Mouse (Mus musculus) left cerebral cortex, adult 2 months (tissue): ENCODE measurements around the gene Iqcn. TPM values are rescaled to one million over a fixed set of nuclear protein-coding genes. Genes with fewer than 3 reads are reported as not detected.

Experiments
- DNase-seq, 2 experiments: peaks; one replicate each; pipeline ENCODE4 v3.0.0; 2021 to 2022; ENCODE audit warnings: low spot score in 2 of 2, mixed read lengths in 1 of 2; ENCODE audit errors: extremely low spot score in 1 of 2
- H3K27ac ChIP-seq: fragments of 200-600 bp; 2 replicates; pipeline ENCODE4 v1.8.1; 2022
- H3K4me3 ChIP-seq: fragments of 200-600 bp; 2 replicates; pipeline ENCODE4 v1.8.1; 2022
- CTCF ChIP-seq: fragments of 200-600 bp; IDR thresholded peaks from 2 replicates; pipeline ENCODE4 v1.8.1; 2022; ENCODE audit warnings: antibody characterized with exemption, mild to moderate bottlenecking, moderate library complexity
- intact Hi-C: fragments of 180-260 bp; cut with DNase I; formaldehyde crosslinking; loops from one replicate; pipeline ENCODE4 v1.15.1; 2025
- total RNA-seq, 2 experiments: library from RNA; stranded (reverse); gene quantifications; 2 replicates each; pipeline ENCODE4 v1.2.3; 2021

Iqcn gene
- total RNA-seq, 2 experiments from 2014 or later = 0.16 to 0.21 TPM

DNA sequence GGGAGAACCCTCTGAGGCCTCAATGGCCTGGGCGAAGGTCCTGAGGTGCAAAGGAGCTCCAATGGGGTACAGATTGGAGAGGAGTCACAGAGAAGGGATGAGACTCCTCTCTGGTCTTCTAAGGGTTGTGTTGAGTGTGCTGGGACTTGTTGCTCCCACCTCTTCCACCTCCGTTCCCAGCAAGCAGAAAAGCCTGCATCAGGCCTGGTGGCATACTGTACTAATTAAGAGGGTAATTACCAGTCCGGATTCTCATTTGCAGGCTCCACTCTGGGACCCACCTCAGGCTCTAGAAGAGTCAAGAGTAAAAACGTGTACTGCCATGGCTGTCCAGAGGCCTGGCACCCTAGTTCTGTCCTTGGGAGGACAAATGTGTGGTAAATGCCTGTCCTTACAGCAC is 6.3 kb upstream of the Iqcn start:
- intact Hi-C loops = no loop called here
- no peak for DNase-seq
- Histone ChIP-seq H3K4me3 (no peak overlapping the region), H3K27ac (peak overlapping the region; percentile 69)
- no peak for TF ChIP-seq CTCF

DNA sequence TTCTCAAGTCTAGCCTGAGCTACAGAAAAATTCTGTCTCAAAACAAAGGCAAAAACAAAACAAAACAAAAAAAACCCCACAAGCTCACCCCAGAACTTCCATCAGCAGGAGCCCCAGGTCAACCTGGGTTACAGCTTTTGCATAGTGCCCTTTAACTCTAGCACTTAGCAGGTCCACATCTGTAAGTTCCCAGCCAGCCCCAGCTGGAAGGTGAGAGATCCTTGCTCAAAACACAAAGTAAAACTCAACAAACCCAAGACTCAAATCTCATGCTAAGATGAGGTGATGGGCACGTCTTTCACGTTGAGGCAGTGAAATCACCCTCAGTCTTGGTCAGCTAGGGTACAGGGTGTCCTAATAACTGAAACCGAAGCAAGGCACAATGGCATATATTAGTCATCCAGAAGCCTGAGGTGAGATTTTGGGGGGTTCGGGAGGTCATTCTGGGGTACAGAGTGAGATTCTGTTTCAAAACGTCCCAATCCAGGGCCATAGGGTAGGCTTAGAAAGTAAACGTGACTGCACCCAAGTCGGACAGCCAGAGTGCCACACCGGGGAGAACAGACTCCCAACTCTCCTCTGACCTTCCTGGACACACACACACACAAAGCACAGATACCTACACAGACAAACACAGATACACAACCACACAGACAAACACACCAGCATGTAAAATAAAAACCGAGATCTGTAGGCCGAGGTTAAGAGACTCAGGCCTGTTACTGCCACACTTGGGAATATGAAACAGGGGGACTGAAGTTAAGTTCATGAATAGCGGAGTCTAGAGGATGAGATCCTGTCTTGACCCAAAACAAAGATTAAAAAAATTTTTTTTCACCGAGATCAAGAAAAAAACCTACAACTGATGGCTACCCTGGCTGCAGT is 5.6 kb upstream of the Iqcn start:
- Histone ChIP-seq H3K27ac (peak overlapping the region; percentile 89), H3K4me3 (peak overlapping the region; percentile 91)
- DNase-seq = no peak
- TF ChIP-seq CTCF = no peak
- intact Hi-C loops = loop anchor here (1.0 to 2.0 kb wide), 3 partner anchors 13 to 87 kb away; partner anchors contain the start of gene Rab3a

DNA sequence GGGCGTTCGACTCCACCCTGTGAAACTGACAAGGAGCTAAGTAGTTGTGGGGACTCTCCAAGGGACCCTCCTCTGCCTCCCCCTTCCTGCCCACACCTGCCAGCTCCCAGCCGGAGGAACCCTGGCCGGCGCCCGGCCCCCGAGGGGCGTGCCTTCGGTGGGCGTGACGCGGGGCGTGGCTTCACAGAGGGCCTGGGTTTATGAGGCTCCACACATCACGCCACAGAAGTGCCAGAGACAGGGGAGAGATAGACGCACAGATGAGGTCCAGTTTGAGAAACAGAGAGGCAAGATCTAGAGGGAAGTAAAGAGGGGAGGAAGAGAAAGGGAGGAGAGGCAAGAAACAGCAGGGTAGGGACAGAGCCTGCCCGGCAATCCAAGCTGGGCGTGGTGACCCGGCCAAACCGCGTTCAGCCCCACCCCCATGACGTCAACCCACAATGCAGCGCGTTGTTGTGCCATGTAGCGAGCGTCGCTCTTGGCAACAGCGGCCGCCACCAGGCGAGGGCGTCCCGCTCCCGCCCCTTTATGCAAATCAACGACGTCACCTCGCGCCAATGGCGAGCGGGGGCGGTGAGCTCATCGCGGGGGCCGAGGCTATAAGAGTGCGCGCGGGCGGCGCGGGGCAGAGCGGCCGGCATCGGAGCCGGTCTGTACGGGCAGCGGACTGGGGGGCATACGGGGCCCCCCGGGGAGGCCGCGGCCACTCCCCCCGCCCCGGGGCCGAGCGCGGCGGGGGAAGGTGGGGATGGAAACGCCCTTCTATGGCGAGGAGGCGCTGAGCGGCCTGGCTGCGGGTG is 4.7 kb upstream of the Iqcn start, which contains the start of gene Jund:
Gene Jund (plus strand): TSS at position 640 of the 800 bp plus-strand sequence.
- H3K4me3 ChIP-seq = peak within 1 kb of the TSS; percentile 91
- DNase-seq = peak; percentile 99
- intact Hi-C loops = loop anchor here (1.0 to 2.0 kb wide), 3 partner anchors 14 to 88 kb away; partner anchors contain the start of gene Rab3a
- no peak; the same call in 1 of the 2 replicates for TF ChIP-seq CTCF
- H3K27ac ChIP-seq = peak within 1 kb of the TSS; percentile 100

DNA sequence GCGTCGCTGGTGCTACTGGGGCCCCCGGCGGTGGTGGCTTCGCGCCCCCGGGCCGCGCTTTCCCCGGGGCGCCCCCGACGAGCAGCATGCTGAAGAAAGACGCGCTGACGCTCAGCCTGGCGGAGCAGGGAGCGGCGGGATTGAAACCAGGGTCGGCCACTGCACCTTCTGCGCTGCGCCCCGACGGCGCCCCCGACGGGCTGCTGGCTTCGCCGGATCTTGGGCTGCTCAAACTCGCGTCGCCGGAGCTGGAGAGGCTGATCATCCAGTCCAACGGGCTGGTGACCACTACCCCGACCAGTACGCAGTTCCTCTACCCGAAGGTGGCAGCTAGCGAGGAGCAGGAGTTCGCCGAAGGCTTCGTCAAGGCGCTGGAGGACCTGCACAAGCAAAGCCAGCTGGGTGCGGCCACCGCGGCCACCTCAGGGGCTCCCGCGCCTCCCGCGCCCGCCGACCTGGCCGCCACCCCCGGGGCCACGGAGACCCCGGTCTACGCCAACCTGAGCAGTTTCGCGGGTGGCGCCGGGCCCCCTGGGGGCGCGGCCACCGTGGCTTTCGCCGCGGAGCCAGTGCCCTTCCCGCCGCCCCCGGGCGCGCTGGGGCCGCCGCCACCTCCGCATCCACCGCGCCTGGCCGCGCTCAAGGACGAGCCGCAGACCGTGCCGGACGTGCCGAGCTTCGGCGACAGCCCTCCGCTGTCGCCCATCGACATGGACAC is 4.0 kb upstream of the Iqcn start:
- Histone ChIP-seq H3K4me3 (peak overlapping the region; percentile 91), H3K27ac (peak overlapping the region; percentile 100)
- intact Hi-C loops = loop anchor here (2.0 kb wide), 2 partner anchors 14 to 56 kb away; partner anchors contain the start of gene Rab3a
- no peak; the same call in 1 of the 2 replicates for TF ChIP-seq CTCF
- no peak for DNase-seq

DNA sequence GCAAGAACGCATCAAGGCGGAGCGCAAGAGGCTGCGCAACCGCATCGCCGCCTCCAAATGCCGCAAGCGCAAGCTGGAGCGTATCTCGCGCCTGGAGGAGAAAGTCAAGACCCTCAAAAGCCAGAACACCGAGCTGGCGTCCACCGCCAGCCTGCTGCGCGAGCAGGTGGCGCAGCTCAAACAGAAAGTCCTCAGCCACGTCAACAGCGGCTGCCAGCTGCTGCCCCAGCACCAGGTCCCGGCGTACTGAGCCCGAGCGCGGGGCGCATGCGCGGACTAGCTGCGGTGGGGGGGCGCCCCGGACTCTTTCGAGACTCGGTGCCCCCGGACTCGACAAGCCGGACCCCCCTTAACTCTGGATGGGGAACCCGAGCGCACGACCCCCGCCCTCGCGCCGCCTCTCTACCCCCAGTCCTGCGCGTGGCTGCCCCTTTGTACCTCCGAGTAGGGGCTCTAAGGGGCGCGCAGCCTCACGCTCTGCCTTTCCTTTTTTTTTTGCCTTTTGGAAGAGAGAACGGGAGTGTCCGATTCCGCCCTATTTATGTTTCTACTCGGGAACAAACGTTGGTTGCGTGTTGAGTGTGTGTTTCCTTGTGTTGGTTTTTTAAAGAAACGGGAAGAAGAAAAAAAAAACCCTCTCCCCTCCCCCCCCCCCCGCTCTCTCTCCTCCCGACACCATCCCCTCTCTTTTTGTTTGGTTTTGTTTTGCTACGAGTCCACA is 3.3 kb upstream of the Iqcn start:
- Histone ChIP-seq H3K4me3 (peak overlapping the region; percentile 91), H3K27ac (peak overlapping the region; percentile 100)
- intact Hi-C loops = loop anchor here (1.0 to 2.0 kb wide), 3 partner anchors 15 to 55 kb away; partner anchors contain the start of genes Lsm4 and Rab3a
- DNase-seq = peak; percentile 82 to 83
- TF ChIP-seq CTCF = no peak

DNA sequence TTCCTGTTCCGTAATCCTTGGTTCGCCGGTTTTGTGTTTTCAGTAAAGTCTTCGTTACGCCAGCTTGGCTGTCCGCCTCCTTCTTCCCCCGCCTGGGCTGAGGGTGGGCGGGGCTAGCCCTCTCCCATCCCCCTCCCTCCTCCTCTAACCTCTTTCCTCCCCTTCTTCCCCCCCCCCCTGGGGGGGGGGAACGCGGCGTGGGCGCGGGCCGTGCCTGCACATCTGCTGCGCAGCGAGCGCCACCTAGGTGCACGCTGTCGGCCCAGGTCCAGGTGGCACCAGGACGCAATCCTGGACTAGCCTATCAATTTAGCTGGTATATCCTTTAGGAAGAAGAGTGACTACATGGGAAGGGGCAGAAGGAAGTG is 2.7 kb upstream of the Iqcn start:
- DNase-seq = peak; percentile 79 to 89
- Histone ChIP-seq H3K27ac (peak overlapping the region; percentile 100), H3K4me3 (peak overlapping the region; percentile 91)
- TF ChIP-seq CTCF = peak; percentile 67
- intact Hi-C loops = loop anchor here (1.0 kb wide), 1 partner anchor 27 kb away; the partner anchor contains the start of gene Lsm4

DNA sequence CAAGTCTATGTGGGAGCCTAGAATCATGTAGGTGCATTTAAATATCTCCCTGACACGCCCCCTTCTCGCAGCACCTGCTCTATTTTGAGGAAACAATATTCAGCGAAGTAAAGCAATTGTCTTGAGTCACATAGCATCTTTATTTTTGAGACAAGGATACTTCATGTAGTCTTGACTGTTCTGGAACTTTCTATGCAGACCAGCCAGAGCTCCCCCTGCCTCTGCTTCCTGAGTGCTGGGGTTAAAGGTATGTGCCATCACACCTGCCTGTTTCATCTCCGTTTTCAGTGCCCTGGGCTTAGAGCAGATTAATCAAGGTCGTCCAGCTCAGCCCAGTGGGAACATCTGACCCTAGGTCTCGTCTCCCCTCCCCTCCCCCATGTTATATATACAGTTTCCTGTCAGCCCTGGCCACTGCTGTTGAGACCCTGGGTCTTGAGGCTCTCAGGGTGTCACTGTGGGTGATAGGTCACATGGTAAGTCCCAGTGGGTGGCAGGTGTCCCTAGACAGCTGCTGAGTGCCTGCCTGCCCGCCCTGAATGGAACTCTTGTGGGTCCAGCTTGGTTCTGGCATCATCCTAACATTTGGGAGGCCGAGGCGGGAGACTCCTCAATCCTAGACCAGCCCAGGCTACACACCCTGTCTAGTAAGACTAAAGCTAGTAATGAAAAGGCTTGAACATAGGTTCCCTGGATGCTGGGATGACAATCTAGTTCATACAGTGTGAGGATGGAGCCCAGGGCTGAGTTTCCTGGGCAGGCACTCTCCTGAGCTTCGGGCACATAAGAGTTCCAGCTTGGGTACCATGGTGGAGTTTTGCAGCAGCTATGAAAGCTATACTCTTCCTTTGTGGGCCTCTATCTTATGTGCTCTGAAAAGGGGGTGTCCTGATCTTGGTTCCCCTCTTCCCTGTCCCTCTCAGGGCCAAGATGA is 1.9 kb upstream of the Iqcn start:
- DNase-seq = no peak
- H3K4me3 ChIP-seq = peak overlapping the region; percentile 91
- peak overlapping the region; percentile 100 for H3K27ac ChIP-seq
- TF ChIP-seq CTCF = no peak
- intact Hi-C loops = no loop called here

DNA sequence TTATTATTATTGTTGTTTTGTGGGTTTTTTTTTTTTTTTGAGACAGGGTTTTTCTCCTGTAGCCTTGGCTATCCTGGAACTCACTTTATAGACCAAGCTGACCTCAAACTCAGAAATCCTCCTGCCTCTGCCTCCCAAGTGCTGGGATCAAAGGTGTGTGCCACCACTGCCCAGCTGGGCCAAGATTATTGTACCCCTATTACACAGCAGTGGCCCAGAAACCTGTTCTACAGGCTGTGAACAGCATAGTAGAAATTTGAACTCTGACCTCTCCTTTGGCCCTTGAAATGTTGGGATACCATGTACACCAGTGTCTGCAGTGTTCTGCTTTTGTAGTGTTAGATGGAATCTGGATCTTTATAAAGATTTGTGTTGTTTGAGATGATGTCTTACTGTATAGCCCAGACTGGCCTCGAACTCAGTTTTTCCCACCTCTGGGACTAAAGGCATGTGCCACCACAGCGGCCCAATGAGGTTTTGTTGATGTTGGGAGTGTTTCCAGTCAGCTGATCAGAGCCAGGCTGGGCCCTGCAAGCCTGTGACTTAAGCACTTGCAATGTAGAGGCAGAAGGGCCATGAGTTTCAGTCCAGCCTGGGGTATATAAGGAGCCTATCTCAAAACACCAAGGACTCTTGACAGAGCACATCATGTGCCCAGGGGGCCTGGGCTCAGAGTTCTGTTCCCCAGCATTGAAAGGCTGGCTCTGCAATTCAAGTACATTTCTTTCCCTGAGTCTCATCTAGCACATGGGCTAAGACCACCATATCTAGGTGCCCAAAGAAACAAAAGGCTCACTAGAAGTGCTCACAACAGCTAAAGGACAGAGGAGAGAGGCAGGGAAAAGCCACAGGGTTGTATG is 1.0 kb upstream of the Iqcn start:
- no peak for DNase-seq
- no peak for TF ChIP-seq CTCF
- peak overlapping the region; percentile 4; the same call in 1 of the 2 replicates for H3K27ac ChIP-seq
- intact Hi-C loops = no loop called here
- H3K4me3 ChIP-seq = no peak overlapping the region

DNA sequence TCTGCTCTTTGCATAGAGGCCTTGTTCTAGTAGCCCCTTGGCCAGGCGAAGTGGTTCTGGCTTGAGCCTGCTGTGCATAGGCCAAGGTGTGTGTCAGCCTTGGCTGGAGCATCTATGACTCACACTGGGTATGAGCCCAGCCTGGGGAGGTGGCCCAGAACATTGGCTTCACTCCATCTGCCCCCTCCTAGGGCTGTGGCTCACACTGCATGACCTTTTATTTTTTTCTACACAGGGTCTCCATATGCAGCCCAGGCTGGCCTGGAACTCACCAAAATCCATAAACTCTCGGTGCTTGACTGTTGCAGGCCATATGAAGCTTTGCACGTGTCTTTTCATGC is 445 bp upstream of the Iqcn start:
- intact Hi-C loops = no loop called here
- no peak overlapping the region for H3K4me3 ChIP-seq
- peak overlapping the region; percentile 4; the same call in 1 of the 2 replicates for H3K27ac ChIP-seq

More for the DNA sequence above, 445 bp upstream of the Iqcn start:
- no peak for DNase-seq
- no peak for TF ChIP-seq CTCF
